Mouse (Mus musculus): ENCODE results near the gene Olfr1301. TPM values are rescaled to one million over a fixed set of nuclear protein-coding genes. Genes with fewer than 3 reads are reported as not detected.

Olfr1301 gene
- polyA plus RNA-seq (2015; fragmentation: Nextera tagmentation; extraction: Ambion mirVana): not detected in 2 replicates

DNA sequence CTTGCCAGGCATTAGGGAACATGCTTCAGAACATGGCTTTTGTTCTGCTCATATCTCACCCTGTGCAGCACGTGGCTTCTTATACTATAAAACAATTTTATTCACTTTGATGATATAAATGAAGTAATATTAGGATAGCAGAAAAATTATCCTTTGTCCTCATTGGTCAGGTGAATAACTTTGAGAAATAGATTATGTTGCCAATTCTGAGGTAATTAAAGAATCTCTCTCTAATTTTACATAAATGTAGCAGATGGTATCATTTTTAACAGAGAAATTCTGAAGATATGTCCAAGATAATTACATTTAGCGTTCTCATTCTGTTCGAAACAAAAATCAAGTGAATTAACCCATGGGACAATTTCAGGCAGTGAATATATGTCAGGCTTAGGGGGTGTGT lies at the start of gene Olfr1301:
TSS of gene Olfr1301 (plus strand) at position 301 of the 400 bp plus-strand sequence.
- H3K9me3 ChIP-seq (ENCODE audit: low read length): no peaks in the 10 kb centered on the region
- no peak within 1 kb of the TSS for H3K9ac ChIP-seq (replicated peaks; ENCODE audit: low read length)
- H3K4me2 ChIP-seq (replicated peaks; ENCODE audit: low read depth, low read length): no peak within 1 kb of the TSS
- no peaks in the 10 kb centered on the region for H3K36me3 ChIP-seq (ENCODE audit: insufficient read depth, low read length)
- H3K27ac ChIP-seq (ENCODE audit: low read length): no peak within 1 kb of the TSS
- H3K4me1 ChIP-seq (ENCODE audit: insufficient read depth, low read length): no peaks in the 10 kb centered on the region
- ATAC-seq (ENCODE audit: low FRiP score, low TSS enrichment): no peak
- no peaks in the 10 kb centered on the region for H3K27me3 ChIP-seq (ENCODE audit: insufficient read depth, low read length)
- 87% methylated on average over 3 of the region's 3 CpGs for WGBS
- no peak within 1 kb of the TSS for H3K4me3 ChIP-seq (ENCODE audit: low read length)

DNA sequence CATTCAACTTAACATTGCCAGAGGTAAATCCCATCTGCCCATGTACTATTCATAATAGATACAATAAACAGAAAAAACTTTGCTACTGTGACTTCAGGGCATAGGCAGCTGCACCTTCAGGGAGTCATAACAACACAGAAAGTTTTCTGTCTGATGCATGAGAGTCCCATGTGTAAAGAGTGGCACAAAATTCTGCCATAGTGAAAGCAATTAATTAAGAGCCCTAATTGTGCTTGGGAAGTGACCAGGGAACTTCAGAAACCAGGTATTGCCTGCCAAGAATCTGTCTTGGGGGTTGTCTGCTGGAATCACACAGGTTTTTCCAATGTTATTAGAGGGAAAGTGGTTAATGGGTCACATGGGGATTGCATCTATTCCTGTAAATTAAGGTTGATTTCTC lies 24.1 kb upstream of the Olfr1301 start:
- no peak overlapping the region for H3K27ac ChIP-seq (ENCODE audit: low read length)
- no peak overlapping the region for H3K4me2 ChIP-seq (replicated peaks; ENCODE audit: low read depth, low read length)
- no peak overlapping the region for H3K4me3 ChIP-seq (ENCODE audit: low read length)
- H3K27me3 ChIP-seq (ENCODE audit: insufficient read depth, low read length): no peaks in the 10 kb centered on the region
- H3K9ac ChIP-seq (replicated peaks; ENCODE audit: low read length): no peak overlapping the region
- H3K36me3 ChIP-seq (ENCODE audit: insufficient read depth, low read length): no peaks in the 10 kb centered on the region
- no peaks in the 10 kb centered on the region for H3K9me3 ChIP-seq (ENCODE audit: low read length)
- ATAC-seq (ENCODE audit: low FRiP score, low TSS enrichment): no peak
- no peaks in the 10 kb centered on the region for H3K4me1 ChIP-seq (ENCODE audit: insufficient read depth, low read length)

DNA sequence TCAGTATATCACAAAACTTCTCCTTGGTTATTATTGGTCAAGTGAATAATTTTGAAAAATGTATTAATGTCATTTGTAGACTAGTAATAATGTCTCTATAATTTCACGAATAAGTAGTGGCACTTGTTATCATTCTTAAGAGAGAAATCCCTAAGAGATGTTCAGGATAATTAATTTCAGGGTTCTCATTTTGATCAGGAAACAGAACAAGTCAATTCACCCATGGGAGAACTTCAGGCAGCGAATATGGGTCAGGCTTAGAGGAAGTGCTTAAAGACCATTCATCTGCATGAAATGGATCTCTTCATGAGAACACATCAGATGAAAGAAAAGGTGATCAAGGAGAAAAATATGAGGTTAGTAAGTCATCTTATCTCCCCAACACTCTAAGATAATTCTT lies 26.3 kb downstream of the Olfr1301 start, which contains the start of gene Olfr1302:
TSS of gene Olfr1302 (plus strand) at position 301 of the 400 bp plus-strand sequence.
- H3K4me1 ChIP-seq (ENCODE audit: insufficient read depth, low read length): no peaks in the 10 kb centered on the region
- no peaks in the 10 kb centered on the region for H3K36me3 ChIP-seq (ENCODE audit: insufficient read depth, low read length)
- no peaks in the 10 kb centered on the region for H3K9me3 ChIP-seq (ENCODE audit: low read length)
- H3K4me2 ChIP-seq (replicated peaks; ENCODE audit: low read depth, low read length): no peak within 1 kb of the TSS
- ATAC-seq (ENCODE audit: low FRiP score, low TSS enrichment): no peak
- H3K27me3 ChIP-seq (ENCODE audit: insufficient read depth, low read length): no peaks in the 10 kb centered on the region
- H3K9ac ChIP-seq (replicated peaks; ENCODE audit: low read length): no peak within 1 kb of the TSS
- H3K27ac ChIP-seq (ENCODE audit: low read length): no peak within 1 kb of the TSS
- no peak within 1 kb of the TSS for H3K4me3 ChIP-seq (ENCODE audit: low read length)
- 78% methylated on average over 2 of the region's 2 CpGs for WGBS

Other genes starting within 250 kb of the Olfr1301 start
- gene Olfr1293-ps, start 225.8 kb upstream of the Olfr1301 start, polyA plus RNA-seq (2015; fragmentation: Nextera tagmentation; extraction: Ambion mirVana): not detected in 2 replicates
- gene Olfr1294, start 210.7 kb upstream of the Olfr1301 start, polyA plus RNA-seq (2015; fragmentation: Nextera tagmentation; extraction: Ambion mirVana): not detected in 2 replicates
- gene Olfr1295, start 181.3 kb upstream of the Olfr1301 start, polyA plus RNA-seq (2015; fragmentation: Nextera tagmentation; extraction: Ambion mirVana): not detected in 2 replicates
- gene Olfr1297, start 124.5 kb upstream of the Olfr1301 start, polyA plus RNA-seq (2015; fragmentation: Nextera tagmentation; extraction: Ambion mirVana): not detected in 2 replicates
- gene Olfr1298, start 101.8 kb upstream of the Olfr1301 start, polyA plus RNA-seq (2015; fragmentation: Nextera tagmentation; extraction: Ambion mirVana): not detected in 2 replicates
- not detected in 2 replicates for gene Olfr1299, start 89.6 kb upstream of the Olfr1301 start, polyA plus RNA-seq (2015; fragmentation: Nextera tagmentation; extraction: Ambion mirVana)
- gene Olfr1302, start 26.4 kb downstream of the Olfr1301 start, polyA plus RNA-seq (2015; fragmentation: Nextera tagmentation; extraction: Ambion mirVana): not detected in 2 replicates
- not detected in 2 replicates for gene Olfr1303, start 69.3 kb downstream of the Olfr1301 start, polyA plus RNA-seq (2015; fragmentation: Nextera tagmentation; extraction: Ambion mirVana)
- gene Olfr1305, start 126.1 kb downstream of the Olfr1301 start, polyA plus RNA-seq (2015; fragmentation: Nextera tagmentation; extraction: Ambion mirVana): not detected in 2 replicates
- gene Olfr1306, start 165.3 kb downstream of the Olfr1301 start, polyA plus RNA-seq (2015; fragmentation: Nextera tagmentation; extraction: Ambion mirVana): not detected in 2 replicates
- gene Olfr1307, start 198.4 kb downstream of the Olfr1301 start, polyA plus RNA-seq (2015; fragmentation: Nextera tagmentation; extraction: Ambion mirVana): not detected in 2 replicates
- gene Olfr1308, start 213.9 kb downstream of the Olfr1301 start, polyA plus RNA-seq (2015; fragmentation: Nextera tagmentation; extraction: Ambion mirVana): not detected in 2 replicates
- not detected in 2 replicates for gene Olfr1309, start 239.3 kb downstream of the Olfr1301 start, polyA plus RNA-seq (2015; fragmentation: Nextera tagmentation; extraction: Ambion mirVana)